Mouse (Mus musculus) forebrain, postnatal 0 days (tissue): ENCODE measurements around the gene Kcnb1. TPM values are rescaled to one million over a fixed set of nuclear protein-coding genes. Genes with fewer than 3 reads are reported as not detected.

Source experiments
- ATAC-seq: fragments of 200-750 bp; cut with Nextera tagmentation; 2 replicates; pipeline ENCODE4 v1.8.0; 2017; ENCODE audit warnings: mild to moderate bottlenecking, moderate library complexity
- DNase-seq: peaks from one replicate; pipeline ENCODE4 v3.0.0-alpha.2; 2015
- H3K27ac ChIP-seq: fragments of 300-500 bp; sonication (generic); 2 replicates; pipeline ENCODE4 v1.5.1; 2014; ENCODE audit warnings: low read depth, mild to moderate bottlenecking, antibody characterized with exemption, low read length, moderate library complexity, mixed read lengths
- H3K27me3 ChIP-seq: fragments of 300-500 bp; sonication (generic); 2 replicates; pipeline ENCODE4 v1.6.1; 2014; ENCODE audit warnings: mild to moderate bottlenecking, low read length, mixed read lengths; ENCODE audit not compliant: insufficient read depth
- H3K36me3 ChIP-seq: fragments of 300-500 bp; sonication (generic); 2 replicates; pipeline ENCODE4 v1.6.1; 2014; ENCODE audit warnings: mild to moderate bottlenecking, moderate library complexity; ENCODE audit not compliant: insufficient read depth
- H3K4me1 ChIP-seq: fragments of 300-500 bp; sonication (generic); 2 replicates; pipeline ENCODE4 v1.6.1; 2014; ENCODE audit warnings: antibody characterized with exemption; ENCODE audit not compliant: insufficient read depth
- H3K4me2 ChIP-seq: fragments of 300-500 bp; sonication (generic); 2 replicates; pipeline ENCODE4 v1.6.1; 2014; ENCODE audit warnings: low read depth, mild to moderate bottlenecking, moderate library complexity
- H3K4me3 ChIP-seq: fragments of 300-500 bp; sonication (generic); 2 replicates; pipeline ENCODE4 v1.5.1; 2014; ENCODE audit warnings: low read depth, low read length, mixed read lengths
- H3K9ac ChIP-seq: fragments of 300-500 bp; sonication (generic); 2 replicates; pipeline ENCODE4 v1.6.1; 2014; ENCODE audit warnings: mild to moderate bottlenecking
- H3K9me3 ChIP-seq: fragments of 300-500 bp; sonication (generic); 2 replicates; pipeline ENCODE4 v1.6.1; 2016; ENCODE audit warnings: low read length
- CTCF ChIP-seq: sonication (generic); IDR thresholded peaks from 2 replicates; pipeline ENCODE4 v1.5.1; 2016; ENCODE audit warnings: antibody characterized with exemption, control low read depth, low read depth
- WGBS: fragments of 180-500 bp; shearing (Covaris S2); extraction: QIAGEN DNeasy Blood & Tissue Kit; methylation state at CpG from one replicate; pipeline ENCODE4 v1.1.7; 2014; 5-methylcytosine and 5-hydroxymethylcytosine counted together
- polyA plus RNA-seq: library from polyadenylated mRNA; unstranded; fragments of >200 nt; fragmentation: Nextera tagmentation; extraction: Ambion mirVana; gene quantifications from 2 replicates; pipeline ENCODE4 v1.2.1, GENCODE M21; 2015
- total RNA-seq: library from RNA; depleted of rRNA; stranded (reverse); fragments of >200 nt; gene quantifications from 2 replicates; pipeline ENCODE4 v1.2.3, GENCODE M21; 2014

Kcnb1 gene
- total and polyA plus RNA-seq, 2 experiments from 2014 or later, result 4.1 to 21.8 TPM

DNA sequence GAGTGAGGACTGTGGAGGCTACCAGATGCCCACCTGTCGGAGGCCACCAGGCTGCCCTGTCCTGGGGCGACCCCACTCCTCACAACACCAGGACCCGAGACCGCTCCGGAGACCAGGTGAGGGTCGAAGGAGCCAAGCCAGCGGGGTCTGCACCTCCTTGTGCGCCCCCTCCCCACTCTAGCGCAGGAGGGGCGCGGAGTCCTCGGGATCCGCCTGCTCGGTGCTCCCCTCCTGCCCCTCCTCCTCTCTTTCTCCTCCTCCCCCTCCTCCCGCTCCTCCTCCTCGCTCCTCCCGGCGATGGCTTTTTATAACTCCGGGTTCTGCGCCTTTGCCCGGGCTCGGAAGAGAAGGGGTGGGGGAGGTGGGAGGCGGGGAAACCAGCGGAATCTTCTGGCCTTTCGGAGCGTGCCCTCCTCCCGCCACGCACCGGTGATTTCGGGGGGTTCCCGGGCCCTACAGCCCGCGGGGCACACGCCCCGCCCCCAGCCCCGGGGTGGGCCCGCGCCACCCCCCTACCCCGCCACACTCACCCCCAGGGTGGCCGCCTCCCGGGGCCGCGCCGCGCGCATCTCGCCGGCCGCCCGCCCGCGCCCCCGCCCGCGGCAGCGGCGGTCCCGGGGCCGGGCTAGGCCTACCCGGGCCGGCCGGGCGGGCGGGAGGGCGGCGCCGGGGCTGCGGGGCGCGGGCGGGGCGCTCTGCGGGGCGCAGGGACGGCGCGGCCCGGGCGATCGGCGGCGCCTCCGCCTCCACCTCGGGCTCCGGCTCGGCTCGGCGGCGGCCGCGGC, 472 bp downstream of the Kcnb1 start:
- peak overlapping the region; percentile 72 for H3K9ac ChIP-seq
- DNase-seq (peak; percentile 66), ATAC-seq (peak; percentile 52)
- WGBS, result under 1% methylated on average over 47 of the region's 91 CpGs
- peaks cover 7% of the 10 kb centered on the region for H3K4me1 ChIP-seq
- H3K27me3 ChIP-seq, result no peaks in the 10 kb centered on the region
- peak overlapping the region; percentile 62 for H3K27ac ChIP-seq
- H3K4me2 ChIP-seq, result peak overlapping the region; percentile 65
- H3K4me3 ChIP-seq, result peak overlapping the region; percentile 68
- H3K36me3 ChIP-seq, result peaks cover 2% of the 10 kb centered on the region; the same call in 1 of the 2 replicates
- TF ChIP-seq CTCF, result no peak
- H3K9me3 ChIP-seq, result no peaks in the 10 kb centered on the region

DNA sequence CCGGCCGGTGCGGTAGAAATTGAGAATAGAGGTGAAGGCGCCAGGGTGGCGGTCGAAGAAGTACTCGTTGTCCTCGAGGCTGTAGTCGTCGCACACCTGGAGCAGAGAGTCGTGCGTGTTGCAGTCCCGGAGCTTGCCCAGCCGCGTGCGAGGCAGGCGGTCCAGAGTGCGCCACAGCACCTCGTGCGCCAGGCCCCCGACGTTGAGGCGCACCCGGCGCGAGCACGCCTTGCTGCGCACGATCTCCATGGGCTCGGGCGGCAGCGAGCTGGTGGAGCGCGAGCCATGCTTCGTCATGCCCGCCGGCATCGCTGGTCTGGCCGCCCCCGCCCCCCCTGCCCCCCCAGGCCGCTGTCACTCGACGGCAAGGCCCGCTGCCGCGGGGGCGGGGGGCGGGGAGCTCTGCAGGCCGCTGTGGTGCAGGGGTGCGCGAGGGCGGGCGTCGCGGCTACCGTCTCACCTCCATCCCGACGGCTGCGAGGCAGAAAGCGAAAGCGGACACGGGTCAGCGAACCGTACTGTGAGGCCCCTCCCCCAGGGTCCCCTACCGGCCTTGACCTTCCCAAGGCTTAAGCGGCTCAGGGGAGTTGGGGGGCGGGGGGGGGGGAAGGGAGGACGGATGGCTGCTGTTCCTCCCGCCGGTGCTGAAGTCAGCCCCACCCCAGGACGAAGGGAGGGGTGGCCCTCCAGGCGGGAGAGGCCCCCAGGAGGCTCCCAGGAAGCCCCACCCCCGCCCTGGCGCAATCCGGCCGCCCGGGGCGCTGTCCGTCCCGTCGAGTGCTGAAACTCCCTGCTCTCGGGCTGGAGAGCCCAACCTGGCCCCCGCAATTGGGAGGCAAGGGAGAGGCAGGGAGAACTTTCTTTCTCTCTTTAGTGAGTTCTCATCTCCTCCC, 1.4 kb downstream of the Kcnb1 start:
- Histone ChIP-seq H3K9ac (peak overlapping the region; percentile 72; the same call in 1 of the 2 replicates), H3K9me3 (no peaks in the 10 kb centered on the region), H3K27me3 (no peaks in the 10 kb centered on the region), H3K27ac (no peak overlapping the region), H3K4me3 (peak overlapping the region; percentile 68), H3K4me1 (peaks cover 7% of the 10 kb centered on the region), H3K4me2 (peak overlapping the region; percentile 65), H3K36me3 (peaks cover 2% of the 10 kb centered on the region; the same call in 1 of the 2 replicates)
- peak; percentile 54 for TF ChIP-seq CTCF
- 22% methylated on average over 77 of the region's 83 CpGs for WGBS
- peak; percentile 45 for ATAC-seq
- peak; percentile 64 for DNase-seq

DNA sequence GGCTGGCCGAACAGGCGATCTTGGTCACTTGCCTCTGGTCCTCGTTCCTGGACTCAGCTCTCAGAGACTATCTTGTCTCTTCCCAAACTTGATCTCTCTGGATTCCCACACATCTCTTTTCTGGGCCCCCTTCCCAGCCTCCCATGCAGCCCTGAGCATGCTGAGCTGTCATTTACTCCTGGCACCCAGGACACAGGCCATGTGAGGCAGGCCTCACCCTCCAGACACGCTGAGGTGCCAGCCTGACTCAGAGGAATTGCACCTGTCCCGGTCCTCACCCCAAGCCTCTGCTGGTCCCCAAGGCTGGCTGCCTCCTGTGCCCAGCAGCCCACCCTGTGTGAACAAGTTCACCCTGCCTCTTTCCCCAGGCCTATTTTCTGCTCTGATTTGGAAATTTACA, 2.8 kb downstream of the Kcnb1 start:
- no peak for TF ChIP-seq CTCF
- Histone ChIP-seq H3K27me3 (no peaks in the 10 kb centered on the region), H3K4me1 (peaks cover 7% of the 10 kb centered on the region), H3K36me3 (peaks cover 11% of the 10 kb centered on the region; the same call in 1 of the 2 replicates), H3K9ac (0 out of 2 replicates have a peak overlapping the region, but pooled peaks have one; percentile 6), H3K27ac (no peak overlapping the region), H3K4me3 (no peak overlapping the region), H3K9me3 (no peaks in the 10 kb centered on the region), H3K4me2 (0 out of 2 replicates have a peak overlapping the region, but pooled peaks have one; percentile 3)
- 84% methylated on average over 5 of the region's 5 CpGs for WGBS
- ATAC-seq, result no peak
- DNase-seq, result no peak

DNA sequence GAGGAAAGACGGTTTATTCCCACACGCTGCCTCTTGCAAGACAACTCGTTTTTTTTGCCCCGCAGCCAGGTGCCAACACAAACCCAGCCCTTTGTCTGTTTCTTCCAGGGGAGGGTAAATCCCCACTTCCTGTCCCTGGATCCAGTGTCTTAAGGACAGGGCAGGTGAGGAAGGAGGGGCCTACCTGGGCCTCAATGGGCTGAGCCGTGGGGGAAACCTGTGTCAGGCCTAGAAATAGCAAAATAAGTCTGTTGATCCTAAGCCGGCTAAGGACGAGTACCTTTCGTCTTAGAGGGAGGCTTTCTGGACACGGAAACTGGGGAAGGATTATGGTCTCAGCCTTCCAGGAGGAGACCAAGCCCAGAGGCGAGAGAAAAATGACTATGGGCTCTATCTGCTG, 3.4 kb downstream of the Kcnb1 start:
- 0 out of 2 replicates have a peak overlapping the region, but pooled peaks have one; percentile 6 for H3K9ac ChIP-seq

DNA sequence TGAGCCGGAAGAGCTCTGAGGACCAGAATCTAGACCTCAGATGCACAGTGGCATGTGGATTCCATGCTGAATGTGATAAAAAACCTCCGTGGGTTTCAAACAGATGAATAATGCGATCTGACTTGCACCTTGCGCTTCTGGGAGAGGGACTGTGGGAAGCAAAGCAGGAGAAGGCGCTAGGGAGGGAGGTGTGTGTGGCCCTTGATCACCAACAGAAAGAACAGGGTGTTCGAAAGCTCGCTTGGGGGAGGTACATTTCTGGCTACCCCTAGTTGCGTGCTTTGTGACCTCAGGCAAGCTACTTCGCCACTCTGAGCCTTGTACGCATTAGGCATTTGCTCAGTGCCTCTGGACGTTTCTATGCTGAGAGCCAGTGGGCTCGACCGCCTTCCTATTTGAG, 4.0 kb downstream of the Kcnb1 start:
- ATAC-seq, result no peak
- no peaks in the 10 kb centered on the region for H3K27me3 ChIP-seq
- H3K4me1 ChIP-seq, result peaks cover 7% of the 10 kb centered on the region
- DNase-seq, result no peak
- H3K9me3 ChIP-seq, result no peaks in the 10 kb centered on the region
- TF ChIP-seq CTCF, result no peak
- H3K27ac ChIP-seq, result no peak overlapping the region
- peaks cover 15% of the 10 kb centered on the region for H3K36me3 ChIP-seq
- WGBS, result 63% methylated on average over 13 of the region's 13 CpGs
- no peak overlapping the region for H3K4me2 ChIP-seq
- no peak overlapping the region; the same call in 1 of the 2 replicates for H3K9ac ChIP-seq
- no peak overlapping the region for H3K4me3 ChIP-seq

More for the DNA sequence above, 3.4 kb downstream of the Kcnb1 start:
- Histone ChIP-seq H3K27me3 (no peaks in the 10 kb centered on the region), H3K27ac (no peak overlapping the region), H3K4me2 (0 out of 2 replicates have a peak overlapping the region, but pooled peaks have one; percentile 3), H3K9me3 (no peaks in the 10 kb centered on the region), H3K4me1 (peaks cover 7% of the 10 kb centered on the region), H3K4me3 (no peak overlapping the region), H3K36me3 (peaks cover 12% of the 10 kb centered on the region; the same call in 1 of the 2 replicates)
- ATAC-seq (no peak), DNase-seq (no peak)
- 47% methylated on average over 10 of the region's 10 CpGs for WGBS
- no peak for TF ChIP-seq CTCF

DNA sequence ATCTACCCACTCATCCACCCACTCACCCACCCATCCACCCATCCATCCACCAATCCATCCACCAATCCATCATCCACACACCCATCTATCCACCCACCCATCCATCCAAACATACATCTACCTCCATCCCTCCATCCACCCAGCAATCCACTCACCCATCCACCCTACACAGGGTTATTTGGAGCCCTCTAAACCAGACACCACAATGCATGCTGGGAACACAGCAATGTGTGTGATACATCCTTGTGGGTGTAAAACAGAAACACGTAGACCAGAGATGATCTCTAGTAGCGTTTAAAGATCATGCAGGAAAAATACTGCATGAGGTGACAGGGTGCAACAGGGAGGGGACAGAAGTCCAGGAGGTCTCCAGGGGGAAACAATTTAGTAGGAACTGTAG, 4.5 kb downstream of the Kcnb1 start:
- Histone ChIP-seq H3K9me3 (no peaks in the 10 kb centered on the region), H3K36me3 (peaks cover 19% of the 10 kb centered on the region), H3K4me2 (no peak overlapping the region), H3K4me3 (no peak overlapping the region), H3K27ac (no peak overlapping the region), H3K4me1 (peaks cover 4% of the 10 kb centered on the region), H3K9ac (no peak overlapping the region), H3K27me3 (no peaks in the 10 kb centered on the region)
- TF ChIP-seq CTCF, result no peak
- DNase-seq (no peak), ATAC-seq (no peak)
- 78% methylated on average over 2 of the region's 2 CpGs for WGBS
